Mouse (Mus musculus): ENCODE data around the gene Nap1l3. TPM values are rescaled to one million over a fixed set of nuclear protein-coding genes. Genes with fewer than 3 reads are reported as not detected.

Nap1l3 gene
- total RNA-seq (2018; cell fraction: chromatin; rRNA removed) = not detected
- total RNA-seq (2018; cell fraction: cytosol; rRNA removed) = under 1 TPM in 13 of 26 experiments, not detected in 13; 0.03 to 0.13 (median 0.06) TPM
- total RNA-seq (2018; cell fraction: nucleus; rRNA removed) = under 1 TPM in 3 of 26 experiments, not detected in 23; 0.21 to 0.25 (median 0.25) TPM
- polyA plus RNA-seq (2018) = not detected in 3 replicates

GRCm38 (mm10) chrX:122396781-122397581, at the start of gene Nap1l3:
TSS of gene Nap1l3 (minus strand) at chrX:122397401.
- no peak within 1 kb of the TSS for H3K27ac ChIP-seq
- no peaks in the 10 kb centered on the region for H3K36me3 ChIP-seq (ENCODE audit: inconsistent target)
- peak within 1 kb of the TSS; percentile 2; the same call in 1 of the 2 replicates for H3K4me3 ChIP-seq (ENCODE audit: inconsistent target)
- 12% methylated on average over 28 of the region's 39 CpGs for WGBS (ENCODE audit: missing documents)
- no peaks in the 10 kb centered on the region for H3K79me2 ChIP-seq (ENCODE audit: inconsistent target)

DNA sequence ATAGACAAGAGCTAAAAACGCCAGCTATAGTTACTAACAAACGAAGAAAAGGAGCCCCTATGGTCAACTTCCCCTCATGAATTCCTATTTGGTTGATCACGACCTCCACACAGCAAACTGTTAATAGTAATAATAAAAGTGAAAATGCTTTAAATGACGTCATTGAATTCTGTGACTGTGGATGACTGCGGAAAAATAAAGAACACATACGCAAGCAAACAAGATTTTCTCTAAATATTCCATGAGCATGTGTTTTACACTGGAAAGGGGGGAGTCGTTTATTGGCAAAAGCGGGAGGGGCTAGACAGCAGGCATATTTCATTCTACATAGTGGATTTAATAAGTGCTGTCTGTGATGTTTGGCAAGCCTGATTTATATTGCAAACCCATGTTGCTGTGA, 451 bp upstream of the Nap1l3 start:
- Histone ChIP-seq H3K79me2 (ENCODE audit: inconsistent target) (no peaks in the 10 kb centered on the region), H3K4me3 (ENCODE audit: inconsistent target) (peak overlapping the region; percentile 2; the same call in 1 of the 2 replicates), H3K27ac (no peak overlapping the region), H3K36me3 (ENCODE audit: inconsistent target) (no peaks in the 10 kb centered on the region)
- 29% methylated on average over 8 of the region's 8 CpGs for WGBS (ENCODE audit: missing documents)

All from macrophage (primary cell).